Mouse (Mus musculus): ENCODE measurements around the gene Mzt1. TPM values are rescaled to one million over a fixed set of nuclear protein-coding genes. Genes with fewer than 3 reads are reported as not detected.

Mzt1 gene
- polyA plus RNA-seq, 1 experiment: 36.6 TPM

- no peak for DNase-seq (ENCODE audit: low spot score)
Observed at GRCm38 (mm10) chr14:99018691-99019090, 27.2 kb downstream of the Mzt1 start.

DNA sequence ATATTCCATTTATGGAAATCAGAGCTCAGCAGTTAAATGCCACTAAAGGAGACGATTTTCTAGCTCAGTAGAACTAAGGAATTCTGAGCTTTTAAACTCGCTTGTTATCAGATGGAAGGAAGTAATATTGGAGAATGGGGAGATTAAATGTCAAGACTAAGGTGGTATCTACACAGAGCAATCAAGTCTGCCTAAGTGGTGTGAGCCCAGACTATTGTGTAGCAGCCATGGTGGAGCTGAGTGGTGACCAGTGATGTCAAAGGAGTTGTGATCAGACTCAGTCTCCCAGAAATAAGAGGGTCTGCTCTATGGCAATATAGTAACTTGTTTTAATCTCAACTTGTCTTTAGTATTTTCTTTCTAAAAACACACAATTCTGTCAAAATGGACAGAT lies 35.0 kb downstream of the Mzt1 start:
- no peak for DNase-seq (ENCODE audit: low spot score)

DNA sequence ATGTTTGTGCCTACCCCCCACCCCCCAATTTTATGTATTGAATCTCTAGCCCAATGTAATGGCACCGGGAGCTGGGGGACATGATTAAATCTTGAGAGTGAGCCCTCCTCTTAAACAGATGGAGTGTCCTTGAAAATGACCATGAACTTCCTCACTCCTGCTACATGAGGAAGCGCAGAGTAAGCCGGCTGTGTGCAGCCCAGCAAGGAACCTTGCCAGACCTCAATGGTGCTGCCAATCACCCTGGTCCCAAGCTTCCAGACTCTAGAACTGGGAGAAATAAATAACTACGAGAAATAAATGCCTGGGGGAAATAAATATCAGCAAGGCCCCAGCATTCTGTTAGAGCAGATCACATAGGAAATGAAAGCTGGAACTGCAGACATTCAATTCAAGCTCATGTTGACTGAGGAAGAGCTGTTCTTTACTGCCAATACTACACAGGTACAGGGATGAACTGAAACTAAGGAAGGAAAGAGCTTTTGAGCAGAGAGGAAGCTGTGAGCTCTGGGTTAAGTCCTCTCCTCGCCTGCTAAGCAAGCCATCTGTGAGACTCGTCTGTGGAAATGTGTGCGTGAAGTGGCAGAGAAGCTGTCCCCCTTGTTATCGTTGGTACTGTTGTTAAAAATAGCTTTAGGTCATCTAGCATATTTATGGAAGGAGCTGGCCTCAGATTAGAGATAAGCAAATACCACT lies 35.6 kb downstream of the Mzt1 start:
- no peak for DNase-seq (ENCODE audit: low spot score)

DNA sequence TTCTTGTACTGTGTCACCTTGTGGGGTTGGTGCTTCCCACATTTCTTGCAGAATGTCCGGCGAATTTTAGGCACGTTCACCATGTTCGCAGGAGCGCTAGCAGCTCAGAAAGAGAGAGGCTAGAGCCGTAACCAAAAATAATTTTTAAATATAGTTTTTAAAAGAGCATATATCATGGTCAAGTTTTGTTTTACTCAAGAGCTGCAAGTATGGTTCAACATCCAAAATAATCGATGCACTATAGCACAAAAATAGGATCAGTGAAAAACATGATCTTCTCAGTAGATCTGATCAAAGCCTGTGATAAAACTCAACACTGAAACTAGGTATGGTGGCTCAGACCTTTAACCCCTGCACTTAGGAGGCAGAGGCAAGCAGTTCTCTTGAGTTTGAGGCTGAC lies 51.7 kb downstream of the Mzt1 start, which contains the start of gene Rpl36a-ps1:
TSS of gene Rpl36a-ps1 (minus strand) at position 101 of the 400 bp plus-strand sequence.
- no peak for DNase-seq (ENCODE audit: low spot score)

DNA sequence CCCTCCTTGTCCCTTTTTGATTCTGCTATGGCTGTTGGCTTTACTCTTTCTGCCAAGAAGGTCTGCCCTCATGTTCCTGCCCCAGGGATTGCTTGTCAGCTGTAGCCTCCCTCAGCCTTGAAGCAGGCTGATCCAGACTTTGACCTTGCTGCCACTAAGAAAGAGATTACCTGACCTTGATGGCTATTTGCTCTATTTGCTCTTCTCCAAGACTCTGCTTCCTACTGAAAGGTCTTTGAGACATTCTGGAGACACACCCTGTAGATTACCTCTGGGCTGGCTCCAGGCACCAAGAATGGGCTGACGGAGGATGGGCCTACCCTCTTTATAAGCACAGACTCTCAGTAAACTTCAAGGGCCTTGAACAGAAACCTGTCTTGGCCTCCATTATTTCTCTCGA lies 53.5 kb downstream of the Mzt1 start:
- DNase-seq (ENCODE audit: low spot score): no peak

DNA sequence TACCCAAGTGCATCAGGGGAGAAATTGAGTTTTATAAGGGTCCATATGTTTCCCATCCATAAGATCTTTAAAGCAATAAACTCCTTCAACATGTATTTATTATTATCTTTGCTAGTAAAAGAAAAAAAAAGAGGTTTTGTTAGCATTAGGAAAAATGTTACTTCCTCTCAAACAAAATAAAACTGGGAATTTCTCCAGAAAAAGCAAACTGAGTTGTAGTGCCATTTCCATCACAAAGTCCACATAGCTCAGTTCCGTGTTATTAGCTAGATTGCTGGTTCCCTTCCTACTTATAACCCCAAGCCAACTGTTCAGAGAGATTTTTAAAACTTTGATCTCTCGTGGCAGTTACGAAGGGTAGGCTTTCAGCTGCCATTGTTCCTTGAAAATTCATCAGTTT lies 55.3 kb downstream of the Mzt1 start:
- DNase-seq (ENCODE audit: low spot score): no peak

GRCm38 (mm10) chr14:98989818-98990217 lies 56.1 kb downstream of the Mzt1 start:
- DNase-seq (ENCODE audit: low spot score): no peak

Other genes starting within 250 kb of the Mzt1 start
- 9.9 and 15.6 TPM in 2 replicates for gene Rpl36a-ps1, start 51.8 kb downstream of the Mzt1 start, polyA plus RNA-seq (2012; rRNA removed)
- gene Bora, start 88 bp upstream of the Mzt1 start, polyA plus RNA-seq (2012; rRNA removed): 3.6 and 3.9 TPM in 2 replicates
- gene Pibf1, start 53.3 kb upstream of the Mzt1 start, polyA plus RNA-seq (2012; rRNA removed): 7.8 and 8.2 TPM in 2 replicates
- 13.0 and 14.0 TPM in 2 replicates for gene Dis3, start 53.6 kb upstream of the Mzt1 start, polyA plus RNA-seq (2012; rRNA removed)